Mouse (Mus musculus) CH12.LX (cell line): ENCODE data around the gene Rasgef1a. TPM values are rescaled to one million over a fixed set of nuclear protein-coding genes. Genes with fewer than 3 reads are reported as not detected.

Experiments
- DNase-seq: peaks from one replicate; pipeline ENCODE4 v3.0.0-alpha.2; 2013; ENCODE audit errors: extremely low read depth
- H3K27ac ChIP-seq: 2 replicates; pipeline ENCODE4 v1.5.1; 2012; ENCODE audit warnings: low read depth, mild to moderate bottlenecking, control low read depth, moderate library complexity; ENCODE audit not compliant: insufficient read depth
- H3K27me3 ChIP-seq: replicated peaks from 2 replicates; pipeline ENCODE3; 2012; ENCODE audit warnings: inconsistent platforms
- H3K36me3 ChIP-seq, 2 experiments: replicated peaks in 1 of 2; 2 replicates each; pipeline versions ENCODE3 to v1.6.1; 2012; ENCODE audit warnings: inconsistent platforms in 1 of 2, low read length in 1 of 2, mild to moderate bottlenecking in 1 of 2, mixed read lengths in 1 of 2, moderate library complexity in 1 of 2; ENCODE audit not compliant: control insufficient read depth in 1 of 2, insufficient read depth in 1 of 2
- H3K4me1 ChIP-seq, 2 experiments: 2 replicates each; pipeline ENCODE4 v1.6.1; 2012; ENCODE audit warnings: inconsistent platforms in 1 of 2, moderate library complexity in 1 of 2; ENCODE audit not compliant: insufficient read depth in 2 of 2, control insufficient read depth in 1 of 2
- H3K4me2 ChIP-seq: 2 replicates; pipeline ENCODE4 v1.6.1; 2012; ENCODE audit warnings: low read depth, mild to moderate bottlenecking, control low read depth; ENCODE audit not compliant: poor library complexity, insufficient read depth, severe bottlenecking
- H3K4me3 ChIP-seq, 3 experiments: fragments of 150-350 bp in 1 of 3; sonication (generic) in 1 of 3; replicated peaks in 1 of 3; 2 replicates each; pipeline versions ENCODE3 to v1.5.1; 2011 to 2012; ENCODE audit warnings: low read depth in 2 of 3, low read length in 2 of 3, mild to moderate bottlenecking in 2 of 3, moderate library complexity in 2 of 3, control low read depth in 1 of 3, improper control_type of control experiment in 1 of 3, inconsistent platforms in 1 of 3, mixed read lengths in 1 of 3; ENCODE audit not compliant: poor library complexity in 1 of 3
- H3K79me2 ChIP-seq: replicated peaks from 2 replicates; pipeline ENCODE4 v1.6.1; 2012; ENCODE audit warnings: mild to moderate bottlenecking, moderate library complexity; ENCODE audit not compliant: control insufficient read depth, poor library complexity, insufficient read depth, severe bottlenecking; ENCODE audit errors: extremely low read depth
- H3K9ac ChIP-seq: 2 replicates; pipeline ENCODE4 v1.6.1; 2012; ENCODE audit warnings: low read depth, mild to moderate bottlenecking, control low read depth, moderate library complexity; ENCODE audit not compliant: insufficient read depth
- H3K9me3 ChIP-seq: replicated peaks from 2 replicates; pipeline ENCODE3; 2012; ENCODE audit warnings: low read length, inconsistent platforms, mixed read lengths
- CTCF ChIP-seq, 2 experiments: IDR thresholded peaks in 1 of 2; conservative IDR thresholded peaks in 1 of 2; 2 replicates each; pipeline ENCODE4 v1.5.1; 2011 to 2012; ENCODE audit warnings: low read depth in 2 of 2, low read length in 2 of 2, improper control_type of control experiment in 1 of 2, inconsistent platforms in 1 of 2, mild to moderate bottlenecking in 1 of 2, moderate library complexity in 1 of 2
- HCFC1 ChIP-seq: IDR thresholded peaks from 2 replicates; pipeline ENCODE4 v1.6.1; 2012; ENCODE audit warnings: low read depth, mild to moderate bottlenecking, inconsistent platforms, low read length, improper control_type of control experiment
- IRF4 ChIP-seq: IDR thresholded peaks from 2 replicates; pipeline ENCODE4 v1.6.1; 2014; ENCODE audit warnings: low read depth, mild to moderate bottlenecking, inconsistent platforms, low read length, improper control_type of control experiment
- JUN ChIP-seq: IDR thresholded peaks from 2 replicates; pipeline ENCODE4 v1.6.1; 2011; ENCODE audit warnings: low read depth, mild to moderate bottlenecking, low read length, improper control_type of control experiment, moderate library complexity; ENCODE audit not compliant: insufficient read depth
- KAT2A ChIP-seq: IDR thresholded peaks from 2 replicates; pipeline ENCODE4 v1.6.1; 2012; ENCODE audit warnings: low read length, improper control_type of control experiment, inconsistent platforms; ENCODE audit not compliant: insufficient replicate concordance
- MEF2A ChIP-seq: IDR thresholded peaks from 2 replicates; pipeline ENCODE4 v1.6.1; 2014; ENCODE audit warnings: low read depth, mild to moderate bottlenecking, inconsistent platforms, low read length, improper control_type of control experiment, borderline replicate concordance
- MXI1 ChIP-seq: IDR thresholded peaks from 2 replicates; pipeline ENCODE4 v1.6.1; 2011; ENCODE audit warnings: mild to moderate bottlenecking, low read depth, low read length, improper control_type of control experiment
- MYC ChIP-seq: IDR thresholded peaks from 2 replicates; pipeline ENCODE4 v1.6.1; 2011; ENCODE audit warnings: low read depth, mild to moderate bottlenecking, improper control_type of control experiment, low read length
- NELFE ChIP-seq: IDR thresholded peaks from 2 replicates; pipeline ENCODE4 v1.6.1; 2011; ENCODE audit warnings: low read depth, low read length, improper control_type of control experiment
- POLR2A ChIP-seq: IDR thresholded peaks from 2 replicates; pipeline ENCODE4 v1.6.1; 2011; ENCODE audit warnings: low read depth, mild to moderate bottlenecking, improper control_type of control experiment, low read length
- SIN3A ChIP-seq: IDR thresholded peaks from 2 replicates; pipeline ENCODE4 v1.6.1; 2012; ENCODE audit warnings: low read length, improper control_type of control experiment, inconsistent platforms
- UBTF ChIP-seq: IDR thresholded peaks from 2 replicates; pipeline ENCODE4 v1.6.1; 2012; ENCODE audit warnings: low read depth, mild to moderate bottlenecking, inconsistent platforms, low read length, improper control_type of control experiment, moderate library complexity
- USF1 ChIP-seq: IDR thresholded peaks from 2 replicates; pipeline ENCODE4 v1.6.1; 2014; ENCODE audit warnings: low read depth, mild to moderate bottlenecking, inconsistent platforms, low read length, improper control_type of control experiment
- ZC3H11A ChIP-seq: IDR thresholded peaks from 2 replicates; pipeline ENCODE4 v1.6.1; 2012; ENCODE audit warnings: low read depth, mild to moderate bottlenecking, inconsistent platforms, low read length, improper control_type of control experiment
- ZKSCAN1 ChIP-seq: IDR thresholded peaks from 2 replicates; pipeline ENCODE4 v1.6.1; 2012; ENCODE audit warnings: low read depth, inconsistent platforms, low read length, improper control_type of control experiment, borderline replicate concordance
- ZMIZ1 ChIP-seq: IDR thresholded peaks from 2 replicates; pipeline ENCODE4 v1.6.1; 2012; ENCODE audit warnings: low read depth, mild to moderate bottlenecking, inconsistent platforms, low read length, improper control_type of control experiment
- ZNF384 ChIP-seq: IDR thresholded peaks from 2 replicates; pipeline ENCODE4 v1.6.1; 2012; ENCODE audit warnings: low read depth, low read length, improper control_type of control experiment, inconsistent platforms
- dilution Hi-C: fragments of 300-500 bp; cut with MboI; formaldehyde crosslinking; loops from 2 replicates; pipeline ENCODE4 v1.14.3; 2020; ENCODE audit warnings: low sequenced_read_pairs; ENCODE audit not compliant: extremely low pct_unique_long_range_greater_than_20kb, extremely low pct_ligation_motif_present
- in situ Hi-C: fragments of 300-500 bp; cut with MboI; formaldehyde crosslinking; loops from 3 replicates; pipeline ENCODE4 v1.14.3; 2019; ENCODE audit warnings: low sequenced_read_pairs, low pct_ligation_motif_present, low pct_unique_long_range_greater_than_20kb, mixed read lengths
- polyA plus RNA-seq: library from polyadenylated mRNA; unstranded; fragments of >175 nt; gene quantifications from 2 replicates; pipeline ENCODE4 v1.2.1, GENCODE M21; 2012; ENCODE audit warnings: low read depth; ENCODE audit not compliant: insufficient read length
- total RNA-seq, 2 experiments: library from RNA; depleted of rRNA; stranded (reverse); fragments of 300-350 nt in 1 of 2; fragments of >200 nt in 1 of 2; gene quantifications; 2 replicates each; pipeline ENCODE4 v1.2.3; 2012 to 2014

Rasgef1a gene
- total and polyA plus RNA-seq, 3 experiments, result 0.13 TPM; not detected in 2

DNA sequence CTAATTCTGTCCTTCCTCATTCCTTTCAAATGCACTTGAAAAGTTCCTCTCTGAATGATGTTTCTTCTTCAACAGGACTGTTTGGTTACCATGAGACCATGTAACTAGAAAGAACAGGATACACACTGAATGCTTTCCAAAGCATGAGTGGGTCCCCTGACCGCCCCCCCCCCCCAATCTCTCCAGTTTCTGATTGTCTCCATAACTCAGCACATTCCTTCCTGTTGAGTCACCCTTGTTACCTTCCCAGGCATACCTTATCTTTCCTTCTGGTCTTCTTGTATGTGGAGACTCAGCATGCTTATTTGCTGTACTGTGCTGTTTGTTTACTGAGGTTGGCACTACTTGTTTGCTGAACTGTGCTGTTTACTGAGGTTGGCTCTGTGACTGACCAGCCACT lies 20.2 kb downstream of the Rasgef1a start:
- Histone ChIP-seq H3K4me3 (no peak overlapping the region), H3K79me2 (no peaks in the 10 kb centered on the region), H3K9me3 (peaks cover 4% of the 10 kb centered on the region), H3K4me1 (no peaks in the 10 kb centered on the region), H3K27me3 (peaks cover 90% of the 10 kb centered on the region), H3K4me2 (no peak overlapping the region), H3K36me3 (no peaks in the 10 kb centered on the region), H3K27ac (no peak overlapping the region), H3K9ac (no peak overlapping the region)
- no peak for DNase-seq
- TF ChIP-seq HCFC1 (no peak), MEF2A (no peak), JUN (no peak), ZKSCAN1 (no peak), ZMIZ1 (no peak)
- dilution Hi-C loops, result no loop called here
- in situ Hi-C loops, result no loop called here

DNA sequence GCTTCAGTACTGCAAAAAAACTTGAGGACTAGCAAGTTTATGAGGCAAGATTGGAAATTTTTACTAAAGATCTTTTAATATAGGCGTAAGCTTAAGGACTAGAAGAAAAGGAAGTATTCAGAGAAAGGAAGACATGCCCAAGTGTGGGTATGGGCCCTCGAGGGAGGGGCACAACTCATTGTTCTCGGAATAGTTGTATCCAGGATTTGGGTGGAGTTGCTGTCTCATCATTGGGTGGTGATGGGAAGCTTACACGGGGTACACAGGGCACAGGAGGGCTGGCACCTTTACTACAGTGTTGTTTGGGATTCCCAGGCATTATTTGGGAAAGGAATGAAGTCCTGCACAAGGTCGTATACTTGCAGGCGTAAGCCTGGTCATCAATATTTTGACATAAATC lies 24.4 kb downstream of the Rasgef1a start:
- Histone ChIP-seq H3K27ac (no peak overlapping the region), H3K36me3 (no peaks in the 10 kb centered on the region), H3K79me2 (no peaks in the 10 kb centered on the region), H3K4me1 (no peaks in the 10 kb centered on the region), H3K4me2 (no peak overlapping the region), H3K27me3 (peaks cover 81% of the 10 kb centered on the region), H3K9ac (no peak overlapping the region), H3K9me3 (peaks cover 4% of the 10 kb centered on the region), H3K4me3 (no peak overlapping the region)
- in situ Hi-C loops, result no loop called here
- dilution Hi-C loops, result no loop called here
- DNase-seq, result no peak
- TF ChIP-seq ZC3H11A (no peak), CTCF (conservative IDR thresholded peaks at IDR 0.05 in 1 of 2, IDR thresholded peaks at IDR 0.05 in 1 of 2; ENCODE audit: low read depth in 2 of 2, low read length in 2 of 2) (no peak), MYC (no peak), IRF4 (no peak), KAT2A (no peak), UBTF (no peak), POLR2A (no peak), MXI1 (no peak)

DNA sequence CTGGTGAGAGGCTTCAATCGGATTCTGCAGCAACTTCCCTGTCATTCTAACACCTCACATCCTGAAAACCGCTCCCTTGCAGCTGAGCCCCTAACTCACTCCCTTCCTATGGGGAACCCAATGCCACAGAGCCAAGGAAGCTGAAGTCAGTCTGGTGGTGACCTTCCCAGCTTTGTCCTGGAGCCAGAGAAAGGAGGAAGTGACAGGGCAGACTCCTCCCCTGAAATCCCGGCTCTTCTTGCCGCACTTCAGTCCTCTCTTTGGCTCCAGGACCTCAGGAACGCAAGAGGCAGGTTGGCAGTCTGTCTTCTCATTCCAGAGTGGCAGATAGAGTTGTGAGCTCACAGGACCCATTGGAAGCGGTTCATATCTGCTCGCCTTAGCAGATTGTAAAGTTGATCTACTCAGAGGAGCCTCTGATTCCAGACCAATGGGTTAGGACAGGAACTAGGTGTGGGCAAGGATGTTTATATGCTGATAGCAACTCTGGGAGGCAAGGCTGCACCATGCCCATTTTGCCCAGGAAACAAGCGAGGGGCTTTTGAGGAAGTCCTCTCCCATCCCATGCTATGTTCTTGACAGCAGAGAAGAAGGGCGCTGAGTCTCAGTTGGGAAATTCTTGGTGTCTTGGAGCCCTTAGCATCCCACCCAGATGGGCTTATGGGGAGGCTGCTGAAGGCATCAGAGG lies 25.0 kb downstream of the Rasgef1a start:
- Histone ChIP-seq H3K27ac (no peak overlapping the region), H3K9ac (no peak overlapping the region), H3K4me3 (no peak overlapping the region), H3K79me2 (no peaks in the 10 kb centered on the region), H3K4me1 (no peaks in the 10 kb centered on the region), H3K36me3 (no peaks in the 10 kb centered on the region), H3K9me3 (peaks cover 4% of the 10 kb centered on the region), H3K27me3 (peaks cover 81% of the 10 kb centered on the region), H3K4me2 (no peak overlapping the region)
- DNase-seq, result no peak
- TF ChIP-seq NELFE, result no peak
- no peak for TF ChIP-seq SIN3A
- TF ChIP-seq USF1, result no peak
- TF ChIP-seq UBTF, result no peak
- no peak for TF ChIP-seq CTCF (conservative IDR thresholded peaks at IDR 0.05 in 1 of 2, IDR thresholded peaks at IDR 0.05 in 1 of 2; ENCODE audit: low read depth in 2 of 2, low read length in 2 of 2)
- no peak for TF ChIP-seq ZNF384
- dilution Hi-C loops (no loop called here), in situ Hi-C loops (no loop called here)
